In the genomic region with DNA sequence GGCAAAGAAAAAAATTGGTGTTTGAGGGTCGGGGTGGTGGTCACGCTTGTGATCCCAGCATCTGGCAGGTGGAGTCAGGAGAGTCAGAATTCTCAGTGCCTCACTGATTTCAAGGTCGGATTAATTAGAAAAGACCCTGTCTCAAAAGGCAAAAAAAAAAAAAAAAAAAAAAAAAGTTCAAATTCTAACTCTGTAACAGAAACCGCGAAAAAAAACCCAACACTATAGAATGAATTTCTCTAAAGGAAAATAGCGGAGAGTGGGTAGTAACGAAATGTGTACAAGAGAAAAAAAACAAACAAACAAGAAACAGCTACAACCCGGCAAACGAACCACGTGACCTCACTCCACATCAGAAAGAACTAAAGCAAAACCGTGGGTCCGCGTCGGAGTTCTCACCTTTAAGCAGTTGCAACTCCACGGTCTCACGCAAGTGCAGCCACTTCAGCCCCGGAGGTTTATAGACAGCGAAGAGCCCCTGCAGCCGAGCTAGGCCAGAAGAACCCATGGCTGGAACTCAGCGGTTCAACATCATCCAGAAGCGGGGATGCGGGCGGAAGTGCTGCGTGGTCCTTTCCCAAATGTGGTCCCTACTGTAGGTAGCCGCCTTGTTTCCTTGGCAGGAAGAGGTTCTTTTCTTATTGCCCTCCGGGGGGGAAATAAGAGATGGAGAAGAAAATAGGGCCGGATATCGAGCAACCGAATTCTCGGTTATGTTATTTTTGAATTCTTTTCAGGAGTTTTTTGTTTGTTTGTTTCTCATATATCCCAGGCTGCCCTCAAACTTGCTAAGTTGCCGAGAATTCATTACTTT, we compare ENCODE assay signal across 8 mouse cellular contexts. TPM values are rescaled to one million over a fixed set of nuclear protein-coding genes. Genes with fewer than 3 reads are reported as not detected.
DNase-seq lines count a peak whose midpoint lies in the region; ATAC-seq lines count a peak whose summit lies in the region.

A gene (plus strand): TSS at position 390 of the 814 bp plus-strand sequence.

- DNase-seq in R1 (ENCODE audit: low read depth, low spot score) = peak; percentile 98
- DNase-seq in cerebellum, postnatal 25 days = peak; percentile 89 to 92
- DNase-seq in frontal cortex, postnatal 36 days (ENCODE audit: low spot score in 2 of 2) = peak; percentile 88 to 95
- DNase-seq in left cerebral cortex, adult 11 months (ENCODE audit: low spot score) = peak; percentile 91
- DNase-seq in lung, postnatal 4 days = peak; percentile 91 to 92
- peak; percentile 91 for DNase-seq in retina, postnatal 7 days (ENCODE audit: low read depth, low spot score)
- peak; percentile 66 for DNase-seq in urinary bladder, adult 2 months (ENCODE audit: low spot score)

- H3K4me2 ChIP-seq in hindbrain, embryonic 15.5 days = peak within 1 kb of the TSS; percentile 83

- H3K9me3 ChIP-seq in hindbrain, embryonic 15.5 days = no peaks in the 10 kb centered on the region

- WGBS in hindbrain, embryonic 15.5 days = 1% methylated on average over 31 of the region's 31 CpGs

- peaks cover 19% of the 10 kb centered on the region for H3K4me1 ChIP-seq in hindbrain, embryonic 15.5 days (replicated peaks)

- peak within 1 kb of the TSS; percentile 76 for H3K9ac ChIP-seq in hindbrain, embryonic 15.5 days

- H3K27me3 ChIP-seq in hindbrain, embryonic 15.5 days = no peaks in the 10 kb centered on the region

- ATAC-seq in hindbrain, embryonic 15.5 days (ENCODE audit: low FRiP score, low read depth) = peak; percentile 82

- peak within 1 kb of the TSS; percentile 64 for H3K4me3 ChIP-seq in hindbrain, embryonic 15.5 days

- H3K36me3 ChIP-seq in hindbrain, embryonic 15.5 days = peaks cover 57% of the 10 kb centered on the region

- H3K27ac ChIP-seq in hindbrain, embryonic 15.5 days (replicated peaks) = peak within 1 kb of the TSS; percentile 80

RNA-seq across cellular contexts. Expression of the gene that starts here (rescaled TPM):
- polyA plus RNA-seq in hindbrain, embryonic 15.5 days (2015; fragmentation: Nextera tagmentation; extraction: Ambion mirVana) = 38.2 and 45.7 TPM in 2 replicates
- polyA plus RNA-seq in urinary bladder, adult 2 months (2012; rRNA removed) = 24.3 and 25.7 TPM in 2 replicates

Comparison
In these comparisons a context has a peak if more than half of its experiments do, and no peak if none do; other contexts are left out.
1. Peak in every context shown above with its lines: DNase-seq, ATAC-seq, H3K4me3 ChIP-seq and H3K27ac ChIP-seq.